Mouse (Mus musculus) embryonic facial prominence, embryonic 15.5 days (tissue): Measurements from ENCODE around the gene Atf7. TPM values are rescaled to one million over a fixed set of nuclear protein-coding genes. Genes with fewer than 3 reads are reported as not detected.
A peak's percentile ranks its signal among the peaks of the same experiment; 100 is the strongest.

ENCODE experiments used
- ATAC-seq: fragments of 200-750 bp; cut with Nextera tagmentation; 2 replicates; pipeline ENCODE4 v1.8.0; 2017; ENCODE audit warnings: low read depth, moderate TSS enrichment; ENCODE audit not compliant: insufficient number of reproducible peaks, low FRiP score, low TSS enrichment
- H3K27ac ChIP-seq: fragments of 300-500 bp; sonication (generic); replicated peaks from 2 replicates; pipeline ENCODE4 v1.5.1; 2015; ENCODE audit warnings: mild to moderate bottlenecking, inconsistent platforms
- H3K27me3 ChIP-seq: fragments of 300-500 bp; sonication (generic); 2 replicates; pipeline ENCODE4 v1.6.1; 2015; ENCODE audit warnings: inconsistent platforms
- H3K36me3 ChIP-seq: fragments of 300-500 bp; sonication (generic); 2 replicates; pipeline ENCODE4 v1.6.1; 2015; ENCODE audit warnings: mild to moderate bottlenecking, inconsistent platforms
- H3K4me1 ChIP-seq: fragments of 300-500 bp; sonication (generic); 2 replicates; pipeline ENCODE4 v1.6.1; 2015; ENCODE audit warnings: inconsistent platforms
- H3K4me2 ChIP-seq: fragments of 300-500 bp; sonication (generic); replicated peaks from 2 replicates; pipeline ENCODE4 v1.6.1; 2015; ENCODE audit warnings: mild to moderate bottlenecking, inconsistent platforms
- H3K4me3 ChIP-seq: fragments of 300-500 bp; sonication (generic); replicated peaks from 2 replicates; pipeline ENCODE4 v1.5.1; 2015; ENCODE audit warnings: mild to moderate bottlenecking, inconsistent platforms
- H3K9ac ChIP-seq: fragments of 300-500 bp; sonication (generic); 2 replicates; pipeline ENCODE4 v1.6.1; 2015; ENCODE audit warnings: inconsistent platforms
- H3K9me3 ChIP-seq: fragments of 300-500 bp; sonication (generic); replicated peaks from 2 replicates; pipeline ENCODE4 v1.6.1; 2016; ENCODE audit warnings: inconsistent platforms
- WGBS: fragments of 180-500 bp; shearing (Covaris S2); methylation state at CpG from one replicate; pipeline ENCODE4 v1.1.7; 2015; 5-methylcytosine and 5-hydroxymethylcytosine counted together
- polyA plus RNA-seq: library from polyadenylated mRNA; unstranded; fragments of >200 nt; fragmentation: Nextera tagmentation; extraction: Ambion mirVana; gene quantifications from 2 replicates; pipeline ENCODE4 v1.2.1, GENCODE M21; 2015

The Atf7 gene
- polyA plus RNA-seq, 1 experiment from 2014 or later, result 53.7 TPM

GRCm38 (mm10) chr15:102524892-102525485 lies 100.3 kb downstream of the Atf7 start, which contains the start of gene Npff:
Npff (minus strand) TSS chr15:102524942.
- no peak within 1 kb of the TSS for H3K4me3 ChIP-seq
- ATAC-seq, result no peak
- no peak within 1 kb of the TSS; the same call in 1 of the 2 replicates for H3K27ac ChIP-seq
- H3K27me3 ChIP-seq, result no peaks in the 10 kb centered on the region
- H3K36me3 ChIP-seq, result peaks cover 66% of the 10 kb centered on the region
- H3K9ac ChIP-seq, result no peak within 1 kb of the TSS
- H3K9me3 ChIP-seq, result no peaks in the 10 kb centered on the region
- peaks cover 7% of the 10 kb centered on the region for H3K4me1 ChIP-seq
- no peak within 1 kb of the TSS for H3K4me2 ChIP-seq
- WGBS, result 7% methylated on average over 3 of the region's 3 CpGs

- Histone ChIP-seq H3K4me3 (no peak overlapping the region), H3K36me3 (peaks cover 39% of the 10 kb centered on the region), H3K4me2 (no peak overlapping the region), H3K9ac (no peak overlapping the region), H3K27ac (no peak overlapping the region), H3K4me1 (peaks cover 21% of the 10 kb centered on the region), H3K9me3 (no peaks in the 10 kb centered on the region), H3K27me3 (no peaks in the 10 kb centered on the region)
- no peak for ATAC-seq
- 84% methylated on average over 4 of the region's 4 CpGs for WGBS
These were observed 103.8 kb downstream of the Atf7 start for GRCm38 (mm10) chr15:102521480-102521879.

GRCm38 (mm10) chr15:102520416-102520815 lies 104.8 kb downstream of the Atf7 start:
- Histone ChIP-seq H3K27ac (no peak overlapping the region), H3K9me3 (no peaks in the 10 kb centered on the region), H3K36me3 (peaks cover 35% of the 10 kb centered on the region), H3K4me1 (peaks cover 32% of the 10 kb centered on the region), H3K9ac (no peak overlapping the region), H3K27me3 (no peaks in the 10 kb centered on the region), H3K4me3 (no peak overlapping the region), H3K4me2 (no peak overlapping the region)
- WGBS, result 84% methylated on average over 4 of the region's 4 CpGs
- ATAC-seq, result no peak

GRCm38 (mm10) chr15:102519211-102520141 lies 105.8 kb downstream of the Atf7 start:
- no peaks in the 10 kb centered on the region for H3K9me3 ChIP-seq
- WGBS, result 55% methylated on average over 17 of the region's 17 CpGs
- H3K36me3 ChIP-seq, result peaks cover 33% of the 10 kb centered on the region
- peak overlapping the region; percentile 95 for H3K4me2 ChIP-seq
- peak overlapping the region; percentile 63 for H3K4me3 ChIP-seq
- ATAC-seq, result no peak
- no peaks in the 10 kb centered on the region for H3K27me3 ChIP-seq
- peak overlapping the region; percentile 100 for H3K27ac ChIP-seq
- peaks cover 40% of the 10 kb centered on the region for H3K4me1 ChIP-seq
- H3K9ac ChIP-seq, result peak overlapping the region; percentile 70

- Histone ChIP-seq H3K4me1 (peaks cover 40% of the 10 kb centered on the region), H3K9me3 (no peaks in the 10 kb centered on the region)
- WGBS, result 16% methylated on average over 9 of the region's 9 CpGs
These were observed 106.4 kb downstream of the Atf7 start for GRCm38 (mm10) chr15:102518859-102519201.

GRCm38 (mm10) chr15:102517976-102518858 lies 107.0 kb downstream of the Atf7 start, which contains the start of gene Tarbp2:
Tarbp2 (plus strand) TSS chr15:102518192.
- H3K27ac ChIP-seq, result peak within 1 kb of the TSS; percentile 100
- peak; percentile 93 for ATAC-seq
- WGBS, result under 1% methylated on average over 60 of the region's 60 CpGs
- H3K4me2 ChIP-seq, result peak within 1 kb of the TSS; percentile 95
- peaks cover 23% of the 10 kb centered on the region for H3K36me3 ChIP-seq
- peak within 1 kb of the TSS; percentile 70 for H3K9ac ChIP-seq
- peaks cover 40% of the 10 kb centered on the region for H3K4me1 ChIP-seq
- H3K9me3 ChIP-seq, result no peaks in the 10 kb centered on the region
- no peaks in the 10 kb centered on the region for H3K27me3 ChIP-seq
- peak within 1 kb of the TSS; percentile 63 for H3K4me3 ChIP-seq

More at GRCm38 (mm10) chr15:102518859-102519201, 106.4 kb downstream of the Atf7 start:
- Histone ChIP-seq H3K4me3 (peak overlapping the region; percentile 63), H3K9ac (peak overlapping the region; percentile 70), H3K27me3 (no peaks in the 10 kb centered on the region), H3K4me2 (peak overlapping the region; percentile 95), H3K27ac (peak overlapping the region; percentile 100), H3K36me3 (peaks cover 27% of the 10 kb centered on the region)
- ATAC-seq, result no peak

- 0% methylated on average over 10 of the region's 10 CpGs for WGBS
These were observed 107.7 kb downstream of the Atf7 start for GRCm38 (mm10) chr15:102517631-102517975.

GRCm38 (mm10) chr15:102516728-102517404 lies 108.4 kb downstream of the Atf7 start, which contains the start of gene Map3k12:
Map3k12 (minus strand) TSS chr15:102517064.
- no peak for ATAC-seq
- Histone ChIP-seq H3K9me3 (no peaks in the 10 kb centered on the region), H3K27ac (peak within 1 kb of the TSS; percentile 100), H3K4me1 (peaks cover 49% of the 10 kb centered on the region), H3K27me3 (no peaks in the 10 kb centered on the region), H3K4me3 (peak within 1 kb of the TSS; percentile 63), H3K4me2 (peak within 1 kb of the TSS; percentile 95), H3K36me3 (peaks cover 16% of the 10 kb centered on the region), H3K9ac (peak within 1 kb of the TSS; percentile 50)
- under 1% methylated on average over 43 of the region's 43 CpGs for WGBS

More at GRCm38 (mm10) chr15:102517631-102517975, 107.7 kb downstream of the Atf7 start:
- Histone ChIP-seq H3K4me1 (peaks cover 41% of the 10 kb centered on the region), H3K4me3 (peak overlapping the region; percentile 63), H3K27me3 (no peaks in the 10 kb centered on the region), H3K27ac (peak overlapping the region; percentile 100), H3K4me2 (peak overlapping the region; percentile 95), H3K36me3 (peaks cover 23% of the 10 kb centered on the region), H3K9me3 (no peaks in the 10 kb centered on the region), H3K9ac (peak overlapping the region; percentile 50)
- no peak for ATAC-seq

- H3K4me3 ChIP-seq, result peak overlapping the region; percentile 63
These were observed 109.0 kb downstream of the Atf7 start for GRCm38 (mm10) chr15:102516293-102516692.

GRCm38 (mm10) chr15:102515791-102516190 lies 109.5 kb downstream of the Atf7 start:
- peak overlapping the region; percentile 63 for H3K4me3 ChIP-seq
- peak overlapping the region; percentile 95 for H3K4me2 ChIP-seq
- H3K27me3 ChIP-seq, result no peaks in the 10 kb centered on the region
- WGBS, result 29% methylated on average over 4 of the region's 4 CpGs
- peak overlapping the region; percentile 50; the same call in 1 of the 2 replicates for H3K9ac ChIP-seq
- H3K36me3 ChIP-seq, result peaks cover 5% of the 10 kb centered on the region
- peaks cover 59% of the 10 kb centered on the region for H3K4me1 ChIP-seq
- ATAC-seq, result no peak
- H3K27ac ChIP-seq, result peak overlapping the region; percentile 100; the same call in 1 of the 2 replicates
- no peaks in the 10 kb centered on the region for H3K9me3 ChIP-seq

More at GRCm38 (mm10) chr15:102516293-102516692, 109.0 kb downstream of the Atf7 start:
- H3K36me3 ChIP-seq, result peaks cover 10% of the 10 kb centered on the region
- no peaks in the 10 kb centered on the region for H3K27me3 ChIP-seq
- peak overlapping the region; percentile 50 for H3K9ac ChIP-seq
- H3K27ac ChIP-seq, result peak overlapping the region; percentile 100
- peak overlapping the region; percentile 95 for H3K4me2 ChIP-seq
- no peaks in the 10 kb centered on the region for H3K9me3 ChIP-seq
- H3K4me1 ChIP-seq, result peaks cover 54% of the 10 kb centered on the region
- under 1% methylated on average over 12 of the region's 12 CpGs for WGBS
- ATAC-seq, result no peak
